Mouse (Mus musculus) thymus, adult 2 months (tissue): ENCODE measurements around the gene 4930453N24Rik.

Experiments used
- CTCF ChIP-seq: fragments of 200-500 bp; IDR thresholded peaks from 2 replicates; pipeline ENCODE4 v1.5.1; 2012; ENCODE audit warnings: mild to moderate bottlenecking, control low read depth, low read length, moderate library complexity, borderline replicate concordance; ENCODE audit not compliant: control insufficient read depth, poor library complexity, insufficient read depth; ENCODE audit errors: extremely low read depth
- POLR2A ChIP-seq: fragments of 200-500 bp; IDR thresholded peaks from 2 replicates; pipeline ENCODE4 v1.6.1; 2012; ENCODE audit warnings: mild to moderate bottlenecking, low read length, control low read depth, moderate library complexity; ENCODE audit not compliant: control insufficient read depth, poor library complexity, insufficient read depth; ENCODE audit errors: extremely low read depth

GRCm38 (mm10) chr16:64803041-64803440 lies 32.1 kb upstream of the 4930453N24Rik start:
- TF ChIP-seq CTCF (no peak), POLR2A (no peak)
